In genomic region chr16:38000178-38000577, GRCm38 (mm10) we compare ENCODE assay signal across 9 mouse cellular contexts.
DNase-seq lines count a peak whose midpoint lies in the region; ATAC-seq and TF ChIP-seq lines count a peak whose summit lies in the region.
"Had no signal": no experiment of that assay in that cellular context is flagged by ENCODE, and none has a peak within 500 bp of the region (broad histone marks: within the 10 kb centered on the region; RNA-seq: fewer than 3 reads in every experiment).

No protein-coding gene starts in this region.

- peaks cover 19% of the 10 kb centered on the region for H3K4me1 ChIP-seq in forebrain, embryonic 10.5 days
- H3K4me1 ChIP-seq in hindbrain, embryonic 16.5 days (ENCODE audit: control insufficient read depth, insufficient read depth, low read depth, low read length): no peaks in the 10 kb centered on the region
- no peaks in the 10 kb centered on the region for H3K4me1 ChIP-seq in neural tube, embryonic 11.5 days (ENCODE audit: control insufficient read depth, insufficient read depth, low read length)
- H3K4me1 ChIP-seq: liver, embryonic 13.5 days had no signal

- H3K9ac ChIP-seq in hindbrain, embryonic 16.5 days (ENCODE audit: low read depth, low read length): no peak overlapping the region
- H3K9ac ChIP-seq in neural tube, embryonic 11.5 days (ENCODE audit: low read length): 0 out of 2 replicates have a peak overlapping the region, but pooled peaks have one; percentile 6
- H3K9ac ChIP-seq: liver, embryonic 13.5 days had no signal

- H3K36me3 ChIP-seq in forebrain, embryonic 10.5 days (replicated peaks): no peaks in the 10 kb centered on the region
- H3K36me3 ChIP-seq in hindbrain, embryonic 16.5 days (ENCODE audit: control insufficient read depth, insufficient read depth, low read length): no peaks in the 10 kb centered on the region
- H3K36me3 ChIP-seq in neural tube, embryonic 11.5 days (ENCODE audit: control insufficient read depth, insufficient read depth, low read length): no peaks in the 10 kb centered on the region
- H3K36me3 ChIP-seq: liver, embryonic 13.5 days had no signal

- 0 out of 2 replicates have a peak, but pooled peaks cover 4% of the 10 kb centered on the region for H3K27me3 ChIP-seq in forebrain, embryonic 10.5 days (ENCODE audit: poor library complexity, severe bottlenecking)
- no peaks in the 10 kb centered on the region for H3K27me3 ChIP-seq in hindbrain, embryonic 16.5 days (replicated peaks; ENCODE audit: control insufficient read depth, insufficient read depth, low read length)
- H3K27me3 ChIP-seq in neural tube, embryonic 11.5 days (ENCODE audit: control insufficient read depth, insufficient read depth, low read length): no peaks in the 10 kb centered on the region
- H3K27me3 ChIP-seq: liver, embryonic 13.5 days had no signal

- no peak overlapping the region for H3K4me2 ChIP-seq in hindbrain, embryonic 16.5 days (ENCODE audit: low read length)
- no peak overlapping the region for H3K4me2 ChIP-seq in neural tube, embryonic 11.5 days (ENCODE audit: low read depth)
- H3K4me2 ChIP-seq: liver, embryonic 13.5 days had no signal

- peak; percentile 15 for DNase-seq in layer of hippocampus, adult 9-11 months
- DNase-seq in layer of hippocampus, postnatal 25 days (ENCODE audit: extremely low spot score in 1 of 2, low spot score in 1 of 2): no peak
- peak; percentile 30 for DNase-seq in forebrain, embryonic 10.5 days (ENCODE audit: extremely low spot score, low spot score)
- peak; percentile 54 for DNase-seq in neural tube, embryonic 11.5 days (ENCODE audit: low spot score)
- DNase-seq in kidney, adult 8-10 months: no peak
- no peak for DNase-seq in urinary bladder, postnatal 36 days (ENCODE audit: low spot score in 2 of 2)
- DNase-seq in left cerebral cortex, adult 2 months (ENCODE audit: extremely low spot score in 1 of 2, low spot score in 2 of 2): no peak
- DNase-seq: liver, embryonic 13.5 days had no signal

- H3K4me3 ChIP-seq in forebrain, embryonic 10.5 days: no peak overlapping the region
- H3K4me3 ChIP-seq in hindbrain, embryonic 16.5 days (ENCODE audit: low read length): no peak overlapping the region
- H3K4me3 ChIP-seq in neural tube, embryonic 11.5 days (ENCODE audit: low read depth, low read length): no peak overlapping the region
- no peak overlapping the region for H3K4me3 ChIP-seq in left cerebral cortex, adult 2 months
- H3K4me3 ChIP-seq: liver, embryonic 13.5 days had no signal

- H3K27ac ChIP-seq in forebrain, embryonic 10.5 days: peak overlapping the region; percentile 81
- H3K27ac ChIP-seq in hindbrain, embryonic 16.5 days (ENCODE audit: low read depth, low read length): peak overlapping the region; percentile 48; the same call in 1 of the 2 replicates
- peak overlapping the region; percentile 85 for H3K27ac ChIP-seq in neural tube, embryonic 11.5 days (ENCODE audit: low read depth, low read length)
- no peak overlapping the region for H3K27ac ChIP-seq in left cerebral cortex, adult 2 months
- H3K27ac ChIP-seq: liver, embryonic 13.5 days had no signal

- no peaks in the 10 kb centered on the region for H3K9me3 ChIP-seq in forebrain, embryonic 10.5 days
- H3K9me3 ChIP-seq in hindbrain, embryonic 16.5 days (ENCODE audit: control insufficient read depth, low read length): no peaks in the 10 kb centered on the region
- no peaks in the 10 kb centered on the region for H3K9me3 ChIP-seq in neural tube, embryonic 11.5 days (ENCODE audit: control insufficient read depth, low read length)
- H3K9me3 ChIP-seq: liver, embryonic 13.5 days had no signal

- no peak for TF ChIP-seq CTCF in left cerebral cortex, adult 2 months (IDR thresholded peaks at IDR 0.05)

- WGBS in forebrain, embryonic 10.5 days: 22% methylated on average over 7 of the region's 7 CpGs
- WGBS in hindbrain, embryonic 16.5 days: 20% methylated on average over 7 of the region's 7 CpGs
- WGBS in neural tube, embryonic 11.5 days: 35% methylated on average over 7 of the region's 7 CpGs

- intact Hi-C loops in left cerebral cortex, adult 2 months (cut with DNase I): no loop called here

- ATAC-seq in hindbrain, embryonic 16.5 days: peak; percentile 83
- peak; percentile 66 for ATAC-seq in neural tube, embryonic 11.5 days (ENCODE audit: insufficient read depth, low FRiP score, low TSS enrichment)

Comparison
In these comparisons a context has a peak if more than half of its experiments do, and no peak if none do; other contexts are left out.
1. DNase-seq: peak in layer of hippocampus, adult 9-11 months (single experiment), forebrain, embryonic 10.5 days (single experiment) and neural tube, embryonic 11.5 days (single experiment); none in layer of hippocampus, postnatal 25 days (0 of 2), kidney, adult 8-10 months (0 of 2), urinary bladder, postnatal 36 days (0 of 2) and left cerebral cortex, adult 2 months (0 of 2).